Mouse (Mus musculus) layer of hippocampus, adult 9-11 months (tissue): ENCODE measurements around the gene Olfr681.
"Not testable (repeated sequence)": the region's sequence is repeated elsewhere in the genome, so short reads cannot be mapped to it uniquely, and the experiment has no call there.

ENCODE experiments used
- DNase-seq: peaks from one replicate; pipeline ENCODE4 v3.0.0; 2022

The Olfr681 gene

DNA sequence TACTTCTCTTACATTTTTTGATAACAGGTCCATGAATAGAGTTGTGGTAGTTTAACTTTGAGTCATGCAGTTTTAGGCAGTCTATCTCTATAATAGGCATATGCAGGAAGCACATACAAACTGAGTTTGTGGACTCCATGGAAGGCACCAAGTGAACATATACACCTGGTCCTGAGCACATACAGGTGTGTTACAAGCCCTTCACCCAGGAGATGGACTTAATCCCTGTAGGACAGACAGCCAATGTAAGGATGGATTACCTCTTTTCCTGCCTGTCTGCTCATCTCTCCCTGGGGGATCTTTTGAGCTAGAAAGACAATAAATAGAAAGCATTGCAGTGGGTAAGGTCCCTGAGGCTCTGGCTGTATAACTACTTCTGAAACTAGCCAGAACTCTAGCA, at the start of gene Olfr681:
Gene Olfr681, plus strand, starts transcription at position 301 of the 400 bp plus-strand sequence.
- DNase-seq, result no peak

- no peak for DNase-seq
Observed at GRCm38 (mm10) chr7:105080905-105081304, 35.7 kb upstream of the Olfr681 start, which contains the start of gene Olfr679. Olfr679 (plus strand) TSS chr7:105081205.

DNA sequence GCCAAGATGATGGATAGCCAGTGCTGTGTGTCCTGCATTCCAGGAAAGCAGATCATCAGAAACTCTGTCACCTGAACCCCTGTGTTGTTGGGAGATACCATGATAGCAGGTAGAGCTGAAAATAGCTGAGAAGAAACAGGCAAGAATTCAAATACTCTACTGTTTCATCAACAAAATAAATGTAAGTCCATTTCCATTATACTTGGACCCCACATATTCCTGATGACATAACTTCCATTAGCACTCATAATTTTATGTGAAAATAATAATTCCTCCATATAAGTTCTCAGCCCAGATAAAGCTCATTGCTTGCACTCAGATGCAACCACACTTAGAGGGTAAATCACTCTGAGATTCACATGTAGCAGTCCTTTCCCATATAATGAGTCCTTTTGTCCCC, 23.9 kb upstream of the Olfr681 start, which contains the start of gene Olfr680-ps1:
Gene Olfr680-ps1, minus strand, starts transcription at position 101 of the 400 bp plus-strand sequence.
- DNase-seq, result not testable (repeated sequence)

DNA sequence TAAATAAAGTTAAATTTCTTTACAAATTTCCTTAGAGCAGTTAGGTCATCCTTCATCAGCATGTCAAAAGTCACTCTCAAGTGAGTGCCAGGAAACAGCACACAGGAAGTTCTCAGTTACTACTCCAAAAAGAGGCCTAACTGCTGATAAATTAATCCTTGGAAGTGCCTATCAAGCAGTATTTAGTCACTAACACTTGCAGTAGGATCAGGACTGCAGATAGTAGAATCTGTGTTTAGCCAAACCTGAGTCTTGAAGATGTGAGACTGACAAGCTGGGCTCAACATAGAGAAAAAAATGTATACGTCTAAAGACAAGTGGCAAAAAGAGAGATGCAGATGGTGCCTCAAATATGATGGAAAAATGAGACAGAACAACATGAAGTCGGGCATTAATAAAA, 24.6 kb downstream of the Olfr681 start:
- DNase-seq, result no peak

GRCm38 (mm10) chr7:105146912-105147311, 30.3 kb downstream of the Olfr681 start, which contains the start of gene Olfr683:
Olfr683 (minus strand) TSS chr7:105147012.
- no peak for DNase-seq

GRCm38 (mm10) chr7:105163553-105163952, 46.9 kb downstream of the Olfr681 start, which contains the start of gene Olfr684:
Olfr684 (minus strand) TSS chr7:105163653.
- DNase-seq, result no peak

GRCm38 (mm10) chr7:105170773-105171172, 54.1 kb downstream of the Olfr681 start:
- DNase-seq, result peak; percentile 6
